Mouse (Mus musculus) myocyte (in vitro differentiated cells): ENCODE data around the gene Nisch. TPM values are rescaled to one million over a fixed set of nuclear protein-coding genes. Genes with fewer than 3 reads are reported as not detected.

Source experiments
- H3K27me3 ChIP-seq: one replicate; pipeline ENCODE4 v1.6.1; 2011; ENCODE audit not compliant: control insufficient read depth, insufficient read depth, insufficient read length
- H3K36me3 ChIP-seq: one replicate; pipeline ENCODE4 v1.6.1; 2011; ENCODE audit not compliant: control insufficient read depth, insufficient read depth
- H3K4me2 ChIP-seq: one replicate; pipeline ENCODE4 v1.6.1; 2011; ENCODE audit warnings: low read depth, control low read depth
- H3K4me3 ChIP-seq: one replicate; pipeline ENCODE4 v1.5.1; 2011; ENCODE audit warnings: mild to moderate bottlenecking, control low read depth, moderate library complexity
- H3K79me2 ChIP-seq: one replicate; pipeline ENCODE4 v1.6.1; 2011; ENCODE audit not compliant: control insufficient read depth, insufficient read depth
- H3ac ChIP-seq: one replicate; pipeline ENCODE4 v1.6.1; 2011; ENCODE audit not compliant: control insufficient read depth, insufficient read length
- CEBPB ChIP-seq: IDR thresholded peaks from 2 replicates; pipeline ENCODE4 v1.6.1; 2011; ENCODE audit warnings: mild to moderate bottlenecking, moderate library complexity; ENCODE audit not compliant: poor library complexity, insufficient read depth, severe bottlenecking
- E2F4 ChIP-seq: IDR thresholded peaks from one replicate; pipeline ENCODE4 v1.6.1; 2011; ENCODE audit warnings: mild to moderate bottlenecking, control low read depth, moderate library complexity; ENCODE audit not compliant: insufficient read depth
- MAX ChIP-seq: IDR thresholded peaks from one replicate; pipeline ENCODE4 v1.6.1; 2011; ENCODE audit warnings: low read depth, mild to moderate bottlenecking, control low read depth
- MYOD1 ChIP-seq, 3 experiments: IDR thresholded peaks; one replicate each; pipeline ENCODE4 v1.6.1; 2011; ENCODE audit warnings: control low read depth in 2 of 3, low read depth in 2 of 3, mild to moderate bottlenecking in 2 of 3, moderate library complexity in 1 of 3; ENCODE audit not compliant: insufficient read length in 2 of 3, control insufficient read depth in 1 of 3
- MYOG ChIP-seq, 3 experiments: IDR thresholded peaks; one replicate each; pipeline ENCODE4 v1.6.1; 2011; ENCODE audit warnings: control low read depth in 2 of 3, low read depth in 2 of 3, mild to moderate bottlenecking in 2 of 3; ENCODE audit not compliant: insufficient read length in 2 of 3, control insufficient read depth in 1 of 3, insufficient read depth in 1 of 3
- POLR2A ChIP-seq: IDR thresholded peaks from one replicate; pipeline ENCODE4 v1.6.1; 2011; ENCODE audit warnings: low read depth, mild to moderate bottlenecking, control low read depth, moderate library complexity; ENCODE audit not compliant: insufficient read length
- POLR2AphosphoS2 ChIP-seq: IDR thresholded peaks from one replicate; pipeline ENCODE4 v1.6.1; 2011; ENCODE audit warnings: low read depth, control low read depth; ENCODE audit not compliant: insufficient read length
- REST ChIP-seq: IDR thresholded peaks from one replicate; pipeline ENCODE4 v1.6.1; 2011; ENCODE audit warnings: mild to moderate bottlenecking, control low read depth, moderate library complexity; ENCODE audit not compliant: insufficient read depth, insufficient read length
- SRF ChIP-seq: IDR thresholded peaks from one replicate; pipeline ENCODE4 v1.6.1; 2011; ENCODE audit warnings: low read depth; ENCODE audit not compliant: control insufficient read depth, insufficient read length
- TCF12 ChIP-seq: IDR thresholded peaks from one replicate; pipeline ENCODE4 v1.6.1; 2011; ENCODE audit warnings: mild to moderate bottlenecking, control low read depth; ENCODE audit not compliant: poor library complexity, insufficient read depth, severe bottlenecking
- TCF3 ChIP-seq: IDR thresholded peaks from one replicate; pipeline ENCODE4 v1.6.1; 2011; ENCODE audit warnings: low read depth, control low read depth; ENCODE audit not compliant: insufficient read length
- USF1 ChIP-seq: IDR thresholded peaks from one replicate; pipeline ENCODE4 v1.6.1; 2011; ENCODE audit warnings: low read depth, mild to moderate bottlenecking, control low read depth, moderate library complexity
- polyA plus RNA-seq: library from polyadenylated mRNA; unstranded; fragments of >200 nt; fragmentation: generic; extraction: Trizol; gene quantifications from one replicate; pipeline ENCODE4 v1.2.1, GENCODE M21; 2012; ENCODE audit warnings: missing spikeins

Nisch gene
- polyA plus RNA-seq, 1 experiment = 266 TPM

GRCm38 (mm10) chr14:31139666-31140065 is 77.1 kb downstream of the Nisch start:
- Histone ChIP-seq H3K4me2 (no peak overlapping the region), H3K79me2 (no peaks in the 10 kb centered on the region), H3K36me3 (peaks cover 3% of the 10 kb centered on the region), H3K27me3 (no peaks in the 10 kb centered on the region), H3ac (no peak overlapping the region), H3K4me3 (no peak overlapping the region)
- TF ChIP-seq CEBPB (no peak), MYOG (IDR thresholded peaks at IDR 0.05; ENCODE audit: control insufficient read depth in 1 of 3, insufficient read depth in 1 of 3, insufficient read length in 2 of 3, low read depth in 2 of 3) (no peak), MYOD1 (IDR thresholded peaks at IDR 0.05; ENCODE audit: control insufficient read depth in 1 of 3, insufficient read length in 2 of 3, low read depth in 2 of 3) (no peak), REST (no peak), TCF3 (no peak), TCF12 (no peak)

- H3K36me3 ChIP-seq = peaks cover 3% of the 10 kb centered on the region
- H3K4me2 ChIP-seq = no peak overlapping the region
- no peak overlapping the region for H3ac ChIP-seq
- H3K4me3 ChIP-seq = no peak overlapping the region
- no peak for TF ChIP-seq E2F4
- TF ChIP-seq MYOG (IDR thresholded peaks at IDR 0.05; ENCODE audit: control insufficient read depth in 1 of 3, insufficient read depth in 1 of 3, insufficient read length in 2 of 3, low read depth in 2 of 3) = no peak
- no peak for TF ChIP-seq POLR2AphosphoS2
- no peak for TF ChIP-seq REST
- TF ChIP-seq CEBPB = no peak
- H3K27me3 ChIP-seq = no peaks in the 10 kb centered on the region
- H3K79me2 ChIP-seq = no peaks in the 10 kb centered on the region
Observed at GRCm38 (mm10) chr14:31138897-31139429, 77.8 kb downstream of the Nisch start.

- Histone ChIP-seq H3K79me2 (no peaks in the 10 kb centered on the region), H3ac (no peak overlapping the region), H3K4me3 (no peak overlapping the region), H3K27me3 (no peaks in the 10 kb centered on the region), H3K36me3 (peaks cover 3% of the 10 kb centered on the region), H3K4me2 (no peak overlapping the region)
- TF ChIP-seq TCF12 (no peak), POLR2AphosphoS2 (no peak), MYOD1 (IDR thresholded peaks at IDR 0.05; ENCODE audit: control insufficient read depth in 1 of 3, insufficient read length in 2 of 3, low read depth in 2 of 3) (no peak), REST (no peak)
Observed at GRCm38 (mm10) chr14:31138219-31138896, 78.4 kb downstream of the Nisch start.

GRCm38 (mm10) chr14:31137791-31138190 is 79.0 kb downstream of the Nisch start:
- Histone ChIP-seq H3K27me3 (no peaks in the 10 kb centered on the region), H3K4me3 (no peak overlapping the region), H3K36me3 (peaks cover 3% of the 10 kb centered on the region), H3K4me2 (no peak overlapping the region), H3ac (no peak overlapping the region), H3K79me2 (no peaks in the 10 kb centered on the region)
- TF ChIP-seq USF1 (no peak), MAX (no peak), MYOD1 (IDR thresholded peaks at IDR 0.05; ENCODE audit: control insufficient read depth in 1 of 3, insufficient read length in 2 of 3, low read depth in 2 of 3) (no peak), CEBPB (no peak), MYOG (IDR thresholded peaks at IDR 0.05; ENCODE audit: control insufficient read depth in 1 of 3, insufficient read depth in 1 of 3, insufficient read length in 2 of 3, low read depth in 2 of 3) (no peak), POLR2A (no peak), REST (no peak), POLR2AphosphoS2 (no peak), TCF3 (no peak), TCF12 (no peak), SRF (no peak), E2F4 (no peak)

GRCm38 (mm10) chr14:31137281-31137595 is 79.5 kb downstream of the Nisch start:
- Histone ChIP-seq H3K79me2 (no peaks in the 10 kb centered on the region), H3ac (no peak overlapping the region), H3K27me3 (no peaks in the 10 kb centered on the region), H3K36me3 (peaks cover 3% of the 10 kb centered on the region), H3K4me3 (no peak overlapping the region), H3K4me2 (no peak overlapping the region)
- TF ChIP-seq POLR2AphosphoS2 = no peak
